Mouse (Mus musculus): ENCODE data around the gene Sdad1. TPM values are rescaled to one million over a fixed set of nuclear protein-coding genes. Genes with fewer than 3 reads are reported as not detected.

The Sdad1 gene
- total and polyA plus RNA-seq, 3 experiments, result 62.6 to 85.3 (median 76.9) TPM

DNA sequence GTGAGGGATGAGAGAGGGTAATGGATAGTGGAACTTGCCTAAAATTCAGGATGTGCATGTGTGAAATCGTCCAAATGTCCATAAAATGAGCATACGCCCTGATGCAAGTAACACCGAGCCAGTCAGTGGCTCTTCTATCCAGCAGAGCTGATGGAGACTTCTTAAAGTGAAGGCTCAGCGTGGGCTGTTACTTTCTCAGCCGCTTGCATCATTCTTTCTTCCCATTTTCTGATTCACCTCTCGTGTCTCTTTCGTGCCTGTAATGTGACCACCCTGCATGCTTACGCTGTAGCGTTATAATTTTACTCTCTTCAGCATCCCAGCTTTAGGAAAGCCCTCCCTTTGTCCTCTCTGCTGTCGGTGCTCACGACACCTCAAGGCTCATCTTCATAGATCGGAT, 20.8 kb upstream of the Sdad1 start:
- no peaks in the 10 kb centered on the region for H3K9me3 ChIP-seq (replicated peaks)
- no peaks in the 10 kb centered on the region for H3K36me3 ChIP-seq (replicated peaks)
- DNase-seq (ENCODE audit: low spot score) (no peak), ATAC-seq (ENCODE audit: extremely low read depth, insufficient number of reproducible peaks, low FRiP score, poor library complexity, severe bottlenecking) (no peak)
- TF ChIP-seq POLR2AphosphoS5 (IDR thresholded peaks at IDR 0.05; ENCODE audit: insufficient replicate concordance, low read depth, low read length) (no peak), CTCF (IDR thresholded peaks at IDR 0.05; ENCODE audit: low read depth, low read length) (no peak), TAL1 (conservative IDR thresholded peaks at IDR 0.05; ENCODE audit: low read depth, low read length) (no peak), GATA2 (IDR thresholded peaks at IDR 0.05; ENCODE audit: borderline replicate concordance, low read depth, low read length) (no peak), GATA1 (IDR thresholded peaks at IDR 0.05; ENCODE audit: borderline replicate concordance, low read length) (no peak)
- no peak overlapping the region for H3K4me3 ChIP-seq (ENCODE audit: low read depth, low read length)
- H3K27me3 ChIP-seq (ENCODE audit: insufficient read depth, low read length), result peaks cover 35% of the 10 kb centered on the region
- peaks cover 12% of the 10 kb centered on the region for H3K4me1 ChIP-seq (ENCODE audit: insufficient read depth, low read depth, low read length)

DNA sequence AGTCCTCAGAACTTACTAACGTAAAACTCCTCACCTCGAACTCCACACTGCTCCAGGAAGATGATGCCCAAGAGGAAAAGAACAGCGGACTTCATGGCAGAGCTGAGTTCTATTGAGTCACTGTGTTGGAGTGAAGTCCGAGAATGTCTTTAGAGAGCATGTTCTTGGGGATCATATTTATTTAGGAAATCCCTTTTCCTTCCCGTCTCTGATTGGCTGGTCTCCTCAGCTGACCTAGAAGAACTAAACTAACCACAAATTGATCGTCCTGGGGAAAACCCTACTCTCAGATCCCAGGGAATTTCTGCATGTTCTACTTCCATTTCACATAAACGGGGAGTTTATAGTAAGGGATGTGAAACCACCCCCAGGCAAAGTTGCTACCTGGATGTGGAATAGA, 17.6 kb upstream of the Sdad1 start, which contains the start of gene Cxcl9:
Gene Cxcl9 (minus strand): TSS at position 151 of the 400 bp plus-strand sequence.
- no peak within 1 kb of the TSS for H3K4me3 ChIP-seq (ENCODE audit: low read depth, low read length)
- no peak for ATAC-seq (ENCODE audit: extremely low read depth, insufficient number of reproducible peaks, low FRiP score, poor library complexity, severe bottlenecking)
- H3K36me3 ChIP-seq (replicated peaks), result no peaks in the 10 kb centered on the region
- H3K27me3 ChIP-seq (ENCODE audit: insufficient read depth, low read length), result peaks cover 45% of the 10 kb centered on the region
- no peak for TF ChIP-seq GATA2 (IDR thresholded peaks at IDR 0.05; ENCODE audit: borderline replicate concordance, low read depth, low read length)
- TF ChIP-seq GATA1 (IDR thresholded peaks at IDR 0.05; ENCODE audit: borderline replicate concordance, low read length), result no peak
- TF ChIP-seq CTCF (IDR thresholded peaks at IDR 0.05; ENCODE audit: low read depth, low read length), result no peak
- no peaks in the 10 kb centered on the region for H3K9me3 ChIP-seq (replicated peaks)
- no peak for DNase-seq (ENCODE audit: low spot score)
- peaks cover 16% of the 10 kb centered on the region for H3K4me1 ChIP-seq (ENCODE audit: insufficient read depth, low read depth, low read length)

DNA sequence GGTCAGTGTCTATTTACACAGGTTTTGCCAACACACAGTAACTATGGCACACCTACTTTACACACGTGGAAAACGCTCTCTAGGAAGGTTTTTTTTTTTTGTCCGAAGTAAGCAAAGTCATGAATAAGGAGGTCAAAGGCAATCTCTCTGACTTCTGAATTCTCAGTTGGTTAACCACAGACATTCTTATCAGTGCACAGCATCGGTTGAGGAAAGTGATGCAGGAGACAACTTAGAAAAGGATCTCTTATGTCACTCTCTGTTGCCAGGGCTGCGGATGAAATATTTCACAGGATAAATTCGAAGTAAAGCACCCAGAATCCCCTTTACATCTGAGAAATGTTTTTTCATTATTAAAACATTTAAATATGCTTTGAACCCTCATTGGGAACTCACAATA, 17.1 kb upstream of the Sdad1 start:
- Histone ChIP-seq H3K9me3 (replicated peaks) (no peaks in the 10 kb centered on the region), H3K36me3 (replicated peaks) (no peaks in the 10 kb centered on the region), H3K27me3 (ENCODE audit: insufficient read depth, low read length) (peaks cover 45% of the 10 kb centered on the region), H3K4me3 (ENCODE audit: low read depth, low read length) (no peak overlapping the region), H3K4me1 (ENCODE audit: insufficient read depth, low read depth, low read length) (peaks cover 16% of the 10 kb centered on the region)
- DNase-seq (ENCODE audit: low spot score), result no peak
- peak; percentile 28; the same call in 1 of the 2 replicates for ATAC-seq (ENCODE audit: extremely low read depth, insufficient number of reproducible peaks, low FRiP score, poor library complexity, severe bottlenecking)
- TF ChIP-seq POLR2AphosphoS5 (IDR thresholded peaks at IDR 0.05; ENCODE audit: insufficient replicate concordance, low read depth, low read length) (no peak), TAL1 (conservative IDR thresholded peaks at IDR 0.05; ENCODE audit: low read depth, low read length) (no peak), CTCF (IDR thresholded peaks at IDR 0.05; ENCODE audit: low read depth, low read length) (no peak), GATA1 (IDR thresholded peaks at IDR 0.05; ENCODE audit: borderline replicate concordance, low read length) (no peak), GATA2 (IDR thresholded peaks at IDR 0.05; ENCODE audit: borderline replicate concordance, low read depth, low read length) (no peak)

DNA sequence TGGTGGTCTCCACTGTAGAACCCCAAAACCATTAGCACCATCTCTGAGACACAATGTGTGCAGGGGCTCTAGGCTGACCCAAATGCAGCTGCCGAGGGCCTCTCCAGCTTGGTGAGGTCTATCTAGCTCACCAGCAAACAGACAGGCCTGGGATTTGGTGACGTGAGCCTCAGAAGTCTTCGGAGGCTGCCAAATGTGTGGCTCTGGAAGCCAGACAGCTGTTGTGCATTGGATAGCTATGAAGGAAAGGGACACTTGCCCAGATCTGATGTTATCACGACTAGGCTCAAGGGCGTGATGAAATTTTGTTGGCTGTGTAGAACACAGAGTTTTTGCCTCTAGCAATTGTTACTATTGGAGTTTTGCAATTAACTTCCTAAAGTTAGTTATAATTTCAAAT, 13.0 kb upstream of the Sdad1 start:
- H3K4me3 ChIP-seq (ENCODE audit: low read depth, low read length), result no peak overlapping the region
- H3K27me3 ChIP-seq (ENCODE audit: insufficient read depth, low read length), result peaks cover 42% of the 10 kb centered on the region
- ATAC-seq (ENCODE audit: extremely low read depth, insufficient number of reproducible peaks, low FRiP score, poor library complexity, severe bottlenecking) (no peak), DNase-seq (ENCODE audit: low spot score) (no peak)
- H3K4me1 ChIP-seq (ENCODE audit: insufficient read depth, low read depth, low read length), result peaks cover 22% of the 10 kb centered on the region
- H3K36me3 ChIP-seq (replicated peaks), result no peaks in the 10 kb centered on the region
- TF ChIP-seq GATA2 (IDR thresholded peaks at IDR 0.05; ENCODE audit: borderline replicate concordance, low read depth, low read length) (no peak), POLR2AphosphoS5 (IDR thresholded peaks at IDR 0.05; ENCODE audit: insufficient replicate concordance, low read depth, low read length) (no peak)
- H3K9me3 ChIP-seq (replicated peaks), result no peaks in the 10 kb centered on the region

DNA sequence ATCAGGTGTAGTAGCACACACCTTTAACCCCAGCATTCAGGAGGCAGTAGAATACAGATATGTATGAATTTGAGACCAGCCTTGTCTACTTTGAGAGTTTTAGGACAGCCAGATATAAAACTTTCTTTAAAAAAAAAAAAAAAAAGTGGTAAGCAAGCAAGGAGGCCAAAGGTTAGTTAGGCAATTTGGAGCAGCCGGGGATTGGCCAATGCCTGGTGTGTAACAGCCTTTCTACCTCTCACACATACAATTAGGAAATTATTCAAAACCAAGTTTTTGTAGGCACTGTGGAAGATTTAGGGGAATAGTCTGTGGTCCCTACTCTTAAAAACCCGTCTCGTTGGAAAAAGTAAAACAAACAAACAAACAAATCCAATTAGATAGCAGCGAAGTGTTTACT, 12.3 kb upstream of the Sdad1 start:
- Histone ChIP-seq H3K4me1 (ENCODE audit: insufficient read depth, low read depth, low read length) (peaks cover 23% of the 10 kb centered on the region), H3K9me3 (replicated peaks) (no peaks in the 10 kb centered on the region), H3K27me3 (ENCODE audit: insufficient read depth, low read length) (peaks cover 40% of the 10 kb centered on the region), H3K36me3 (replicated peaks) (no peaks in the 10 kb centered on the region), H3K4me3 (ENCODE audit: low read depth, low read length) (no peak overlapping the region)
- DNase-seq (ENCODE audit: low spot score) (no peak), ATAC-seq (ENCODE audit: extremely low read depth, insufficient number of reproducible peaks, low FRiP score, poor library complexity, severe bottlenecking) (no peak)
- TF ChIP-seq CTCF (IDR thresholded peaks at IDR 0.05; ENCODE audit: low read depth, low read length) (no peak), GATA1 (IDR thresholded peaks at IDR 0.05; ENCODE audit: borderline replicate concordance, low read length) (no peak), GATA2 (IDR thresholded peaks at IDR 0.05; ENCODE audit: borderline replicate concordance, low read depth, low read length) (no peak), TAL1 (conservative IDR thresholded peaks at IDR 0.05; ENCODE audit: low read depth, low read length) (no peak), POLR2AphosphoS5 (IDR thresholded peaks at IDR 0.05; ENCODE audit: insufficient replicate concordance, low read depth, low read length) (no peak)

DNA sequence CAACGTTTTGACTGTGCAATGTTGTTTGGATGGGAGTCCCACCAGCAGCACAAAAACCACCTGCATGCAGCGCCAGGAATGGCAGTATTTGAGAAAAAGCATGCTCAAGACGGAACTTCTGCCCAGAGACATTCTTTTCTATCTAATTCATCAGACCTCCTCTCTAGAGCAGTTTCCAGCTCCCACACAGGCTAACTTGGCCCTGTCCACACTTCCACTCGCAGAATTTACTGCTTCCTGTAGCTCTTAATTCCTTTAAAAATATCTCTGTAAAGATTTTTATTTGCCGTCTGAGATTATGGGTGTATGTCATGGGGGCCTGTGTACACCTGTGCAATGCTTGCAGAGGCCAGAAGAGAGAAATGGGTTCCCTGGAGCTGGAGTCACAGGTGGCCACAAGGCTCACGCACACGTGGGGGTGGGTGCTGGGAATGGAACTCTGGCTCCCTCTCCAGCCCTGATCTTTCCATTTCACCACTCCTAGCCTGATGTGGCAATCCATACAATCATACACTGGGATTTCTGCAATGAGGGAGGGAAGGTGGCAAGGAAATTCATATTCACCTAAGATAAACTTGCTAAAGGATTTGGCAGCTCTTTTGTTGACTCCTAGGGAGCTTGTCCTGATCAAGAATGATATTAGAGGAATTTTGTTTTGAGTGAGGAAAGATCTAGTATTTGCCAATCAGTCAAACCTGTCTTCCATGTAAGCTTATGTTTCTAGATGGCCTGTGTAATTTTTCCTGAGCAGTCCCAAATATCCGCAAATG, 11.5 kb upstream of the Sdad1 start:
- peaks cover 16% of the 10 kb centered on the region for H3K4me1 ChIP-seq (ENCODE audit: insufficient read depth, low read depth, low read length)
- no peak for ATAC-seq (ENCODE audit: extremely low read depth, insufficient number of reproducible peaks, low FRiP score, poor library complexity, severe bottlenecking)
- DNase-seq (ENCODE audit: low spot score), result no peak
- H3K27me3 ChIP-seq (ENCODE audit: insufficient read depth, low read length), result peaks cover 36% of the 10 kb centered on the region
- H3K4me3 ChIP-seq (ENCODE audit: low read depth, low read length), result no peak overlapping the region
- no peaks in the 10 kb centered on the region for H3K9me3 ChIP-seq (replicated peaks)
- TF ChIP-seq CTCF (IDR thresholded peaks at IDR 0.05; ENCODE audit: low read depth, low read length) (no peak), GATA1 (IDR thresholded peaks at IDR 0.05; ENCODE audit: borderline replicate concordance, low read length) (no peak), GATA2 (IDR thresholded peaks at IDR 0.05; ENCODE audit: borderline replicate concordance, low read depth, low read length) (no peak), TAL1 (conservative IDR thresholded peaks at IDR 0.05; ENCODE audit: low read depth, low read length) (no peak)
- no peaks in the 10 kb centered on the region for H3K36me3 ChIP-seq (replicated peaks)

Measured in G1E (cell line).